9 mouse cellular contexts compared by ENCODE assay signal in the genomic region with DNA sequence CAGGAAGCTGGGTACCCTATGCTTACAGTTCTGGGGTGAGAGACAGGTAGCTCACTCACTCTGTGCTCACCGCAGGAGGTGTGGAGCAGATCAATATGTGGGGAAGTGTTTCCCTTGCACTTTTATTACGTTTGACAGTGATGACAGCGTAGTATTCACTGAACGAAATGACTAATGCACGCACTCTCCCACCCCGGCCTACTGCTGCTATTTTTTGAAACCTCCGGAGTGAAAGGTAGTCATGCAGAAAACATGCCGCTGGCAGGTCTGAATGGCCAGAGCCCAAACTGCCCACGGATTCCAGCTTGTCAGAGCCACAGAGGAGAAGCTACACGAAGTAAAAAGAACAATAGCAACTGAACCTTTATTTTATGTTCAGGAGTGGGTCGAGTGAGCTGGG.
DNase-seq lines count a peak whose midpoint lies in the region; ATAC-seq and TF ChIP-seq lines count a peak whose summit lies in the region.
"Had no signal": no experiment of that assay in that cellular context is flagged by ENCODE, and none has a peak within 500 bp of the region (broad histone marks: within the 10 kb centered on the region; RNA-seq: fewer than 3 reads in every experiment).

No protein-coding gene starts in this region.

- intact Hi-C loops in heart, postnatal 36 days (cut with DNase I): no loop called here

- 0 out of 2 replicates have a peak overlapping the region, but pooled peaks have one; percentile 24 for H3K27ac ChIP-seq in heart, embryonic 13.5 days (replicated peaks)
- no peak overlapping the region for H3K27ac ChIP-seq in heart, postnatal 0 days (ENCODE audit: low read depth)
- H3K27ac ChIP-seq in limb, embryonic 12.5 days: no peak overlapping the region

- no peak for ATAC-seq in heart, embryonic 13.5 days (ENCODE audit: extremely low read depth, insufficient number of reproducible peaks, low FRiP score, low TSS enrichment)
- no peak for ATAC-seq in heart, postnatal 0 days (ENCODE audit: insufficient read depth, low read depth)
- ATAC-seq in limb, embryonic 12.5 days (ENCODE audit: insufficient number of reproducible peaks, insufficient read depth, low FRiP score, low TSS enrichment, low read depth): no peak
- no peak for ATAC-seq in megakaryocyte-erythroid progenitor cell, adult 5-6 weeks (replicated peaks; ENCODE audit: low FRiP score, low TSS enrichment, poor library complexity, severe bottlenecking)

- no peaks in the 10 kb centered on the region for H3K36me3 ChIP-seq in heart, embryonic 13.5 days
- H3K36me3 ChIP-seq in heart, postnatal 0 days (replicated peaks; ENCODE audit: control insufficient read depth, insufficient read depth, low read length): no peaks in the 10 kb centered on the region
- no peaks in the 10 kb centered on the region for H3K36me3 ChIP-seq in limb, embryonic 12.5 days

- DNase-seq in heart, postnatal 36 days: no peak
- DNase-seq in embryo, embryonic 10.5 days (ENCODE audit: low spot score): peak; percentile 44
- no peak for DNase-seq in heart, postnatal 0 days (ENCODE audit: low spot score)
- DNase-seq in thymus, postnatal 10 days (ENCODE audit: low spot score in 2 of 2): no peak
- DNase-seq in urinary bladder, adult 18-20 months (ENCODE audit: low spot score in 2 of 2): no peak

- no peak for TF ChIP-seq EP300 in heart, postnatal 0 days (IDR thresholded peaks at IDR 0.05; ENCODE audit: low read depth)

- H3K9ac ChIP-seq in heart, embryonic 13.5 days: no peak overlapping the region
- no peak overlapping the region for H3K9ac ChIP-seq in heart, postnatal 0 days (replicated peaks; ENCODE audit: low read depth, low read length)
- no peak overlapping the region for H3K9ac ChIP-seq in limb, embryonic 12.5 days (replicated peaks)

- no peak overlapping the region for H3K4me3 ChIP-seq in heart, embryonic 13.5 days
- H3K4me3 ChIP-seq in heart, postnatal 0 days (ENCODE audit: low read depth, low read length): no peak overlapping the region
- no peak overlapping the region for H3K4me3 ChIP-seq in limb, embryonic 12.5 days (replicated peaks)
- H3K4me3 ChIP-seq: erythroblast, embryonic 14.5 days had no signal

- peaks cover 11% of the 10 kb centered on the region for H3K4me1 ChIP-seq in heart, embryonic 13.5 days
- H3K4me1 ChIP-seq in heart, postnatal 0 days (ENCODE audit: control insufficient read depth, insufficient read depth): peaks cover 5% of the 10 kb centered on the region; the same call in 1 of the 2 replicates
- H3K4me1 ChIP-seq in limb, embryonic 12.5 days (replicated peaks): peaks cover 18% of the 10 kb centered on the region

- H3K27me3 ChIP-seq in heart, embryonic 13.5 days (replicated peaks): no peaks in the 10 kb centered on the region
- no peaks in the 10 kb centered on the region for H3K27me3 ChIP-seq in heart, postnatal 0 days (ENCODE audit: control insufficient read depth, insufficient read depth, low read length)
- peaks cover 59% of the 10 kb centered on the region for H3K27me3 ChIP-seq in limb, embryonic 12.5 days

- H3K9me3 ChIP-seq in heart, embryonic 13.5 days: no peaks in the 10 kb centered on the region
- no peaks in the 10 kb centered on the region for H3K9me3 ChIP-seq in heart, postnatal 0 days (replicated peaks; ENCODE audit: control insufficient read depth, low read length)
- no peaks in the 10 kb centered on the region for H3K9me3 ChIP-seq in limb, embryonic 12.5 days

- H3K4me2 ChIP-seq in heart, embryonic 13.5 days: no peak overlapping the region
- H3K4me2 ChIP-seq in heart, postnatal 0 days (ENCODE audit: low read depth, low read length): 0 out of 2 replicates have a peak overlapping the region, but pooled peaks have one; percentile 18
- peak overlapping the region; percentile 40; the same call in 1 of the 2 replicates for H3K4me2 ChIP-seq in limb, embryonic 12.5 days

- WGBS in heart, embryonic 13.5 days: 36% methylated on average over 11 of the region's 11 CpGs
- WGBS in heart, postnatal 0 days: 24% methylated on average over 11 of the region's 11 CpGs
- WGBS in limb, embryonic 12.5 days: 31% methylated on average over 11 of the region's 11 CpGs

- TF ChIP-seq CTCF in heart, postnatal 0 days (IDR thresholded peaks at IDR 0.05; ENCODE audit: low read depth): no peak
